Mouse (Mus musculus): Measurements from ENCODE around the gene Map7. TPM values are rescaled to one million over a fixed set of nuclear protein-coding genes. Genes with fewer than 3 reads are reported as not detected.
A peak's percentile ranks its signal among the peaks of the same experiment; 100 is the strongest.

Gene Map7
- polyA plus RNA-seq, 1 experiment from 2014 or later: 32.3 TPM

- under 1% methylated on average over 47 of the region's 54 CpGs for WGBS
- peak; percentile 85 for ATAC-seq (ENCODE audit: low FRiP score, low TSS enrichment)
These were observed 164.5 kb downstream of the Map7 start for GRCm38 (mm10) chr10:20312736-20313301.

GRCm38 (mm10) chr10:20313447-20313846 lies 165.2 kb downstream of the Map7 start:
- no peak overlapping the region for H3K27ac ChIP-seq (ENCODE audit: low read length)
- H3K36me3 ChIP-seq (ENCODE audit: insufficient read depth, low read length): peaks cover 5% of the 10 kb centered on the region; the same call in 1 of the 2 replicates
- WGBS: 41% methylated on average over 13 of the region's 13 CpGs
- peaks cover 14% of the 10 kb centered on the region for H3K4me1 ChIP-seq (ENCODE audit: insufficient read depth, low read length)
- H3K27me3 ChIP-seq (ENCODE audit: insufficient read depth, low read length): no peaks in the 10 kb centered on the region
- peak overlapping the region; percentile 95 for H3K9ac ChIP-seq (replicated peaks; ENCODE audit: low read length)
- H3K9me3 ChIP-seq (ENCODE audit: low read length): no peaks in the 10 kb centered on the region
- peak overlapping the region; percentile 68 for H3K4me2 ChIP-seq (replicated peaks; ENCODE audit: low read depth, low read length)
- H3K4me3 ChIP-seq (ENCODE audit: low read length): peak overlapping the region; percentile 87
- no peak for ATAC-seq (ENCODE audit: low FRiP score, low TSS enrichment)

More at GRCm38 (mm10) chr10:20312736-20313301, 164.5 kb downstream of the Map7 start:
- H3K9ac ChIP-seq (replicated peaks; ENCODE audit: low read length): peak overlapping the region; percentile 95
- no peaks in the 10 kb centered on the region for H3K27me3 ChIP-seq (ENCODE audit: insufficient read depth, low read length)
- H3K27ac ChIP-seq (ENCODE audit: low read length): peak overlapping the region; percentile 100
- no peaks in the 10 kb centered on the region for H3K36me3 ChIP-seq (ENCODE audit: insufficient read depth, low read length)
- H3K4me3 ChIP-seq (ENCODE audit: low read length): peak overlapping the region; percentile 87
- peaks cover 14% of the 10 kb centered on the region for H3K4me1 ChIP-seq (ENCODE audit: insufficient read depth, low read length)
- peak overlapping the region; percentile 68 for H3K4me2 ChIP-seq (replicated peaks; ENCODE audit: low read depth, low read length)
- H3K9me3 ChIP-seq (ENCODE audit: low read length): no peaks in the 10 kb centered on the region

GRCm38 (mm10) chr10:20313941-20314340 lies 165.7 kb downstream of the Map7 start:
- peak overlapping the region; percentile 87 for H3K4me3 ChIP-seq (ENCODE audit: low read length)
- peaks cover 14% of the 10 kb centered on the region for H3K4me1 ChIP-seq (ENCODE audit: insufficient read depth, low read length)
- whole genome bisulfite sequencing: 83% methylated on average over 4 of the region's 4 CpGs
- no peak overlapping the region for H3K9ac ChIP-seq (replicated peaks; ENCODE audit: low read length)
- peaks cover 9% of the 10 kb centered on the region for H3K36me3 ChIP-seq (ENCODE audit: insufficient read depth, low read length)
- H3K27ac ChIP-seq (ENCODE audit: low read length): no peak overlapping the region
- H3K9me3 ChIP-seq (ENCODE audit: low read length): no peaks in the 10 kb centered on the region
- no peaks in the 10 kb centered on the region for H3K27me3 ChIP-seq (ENCODE audit: insufficient read depth, low read length)
- ATAC-seq (ENCODE audit: low FRiP score, low TSS enrichment): no peak
- peak overlapping the region; percentile 68 for H3K4me2 ChIP-seq (replicated peaks; ENCODE audit: low read depth, low read length)

DNA sequence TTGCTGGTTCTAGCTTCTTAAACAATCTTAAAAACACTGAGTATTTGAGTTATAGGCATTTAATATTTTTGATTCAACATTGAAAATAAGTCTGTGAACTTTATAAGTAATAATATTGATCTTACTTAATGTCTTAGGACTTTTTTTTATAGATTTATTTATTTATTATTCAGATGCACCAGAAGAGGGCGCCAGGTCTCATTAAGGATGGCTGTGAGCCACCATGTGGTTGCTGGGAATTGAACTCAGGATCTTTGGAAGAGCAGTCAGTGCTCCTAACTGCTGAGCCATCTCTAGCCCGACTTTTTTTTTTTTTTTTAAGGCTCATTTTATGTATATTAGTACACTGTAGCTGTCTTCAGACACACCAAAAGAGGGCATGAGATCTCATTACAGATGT lies 166.5 kb downstream of the Map7 start:
- 62% methylated on average over 2 of the region's 2 CpGs for WGBS
- ATAC-seq (ENCODE audit: low FRiP score, low TSS enrichment): no peak
- H3K27me3 ChIP-seq (ENCODE audit: insufficient read depth, low read length): no peaks in the 10 kb centered on the region
- peaks cover 14% of the 10 kb centered on the region for H3K4me1 ChIP-seq (ENCODE audit: insufficient read depth, low read length)
- no peak overlapping the region for H3K27ac ChIP-seq (ENCODE audit: low read length)
- H3K36me3 ChIP-seq (ENCODE audit: insufficient read depth, low read length): peaks cover 15% of the 10 kb centered on the region
- no peak overlapping the region for H3K4me3 ChIP-seq (ENCODE audit: low read length)
- H3K9me3 ChIP-seq (ENCODE audit: low read length): no peaks in the 10 kb centered on the region
- H3K9ac ChIP-seq (replicated peaks; ENCODE audit: low read length): no peak overlapping the region
- no peak overlapping the region for H3K4me2 ChIP-seq (replicated peaks; ENCODE audit: low read depth, low read length)

DNA sequence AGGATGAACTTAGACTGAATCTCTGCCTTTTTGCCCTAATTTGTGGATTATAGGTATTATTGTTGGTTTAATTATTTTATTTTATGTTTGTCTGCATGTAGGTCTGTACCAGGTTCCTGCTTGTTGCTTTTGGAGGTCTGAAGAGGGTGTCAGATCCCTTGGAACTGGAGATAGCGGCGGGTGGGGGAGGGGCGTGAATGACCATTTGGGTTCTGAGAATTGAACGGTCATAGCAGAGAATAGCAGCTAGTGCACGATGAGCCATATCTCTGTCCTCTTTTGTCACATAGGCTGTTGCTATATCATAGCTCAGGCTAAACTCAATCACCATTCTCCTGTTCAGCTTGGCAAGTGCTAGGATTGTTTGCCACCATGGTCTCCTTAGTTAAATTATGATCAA lies 169.2 kb downstream of the Map7 start:
- no peaks in the 10 kb centered on the region for H3K27me3 ChIP-seq (ENCODE audit: insufficient read depth, low read length)
- H3K36me3 ChIP-seq (ENCODE audit: insufficient read depth, low read length): peaks cover 20% of the 10 kb centered on the region
- H3K4me2 ChIP-seq (replicated peaks; ENCODE audit: low read depth, low read length): no peak overlapping the region
- H3K9ac ChIP-seq (replicated peaks; ENCODE audit: low read length): no peak overlapping the region
- no peak overlapping the region for H3K27ac ChIP-seq (ENCODE audit: low read length)
- no peak for ATAC-seq (ENCODE audit: low FRiP score, low TSS enrichment)
- no peaks in the 10 kb centered on the region for H3K9me3 ChIP-seq (ENCODE audit: low read length)
- 65% methylated on average over 5 of the region's 5 CpGs for WGBS
- peaks cover 9% of the 10 kb centered on the region for H3K4me1 ChIP-seq (ENCODE audit: insufficient read depth, low read length)
- H3K4me3 ChIP-seq (ENCODE audit: low read length): no peak overlapping the region

- no peak for ATAC-seq (ENCODE audit: low FRiP score, low TSS enrichment)
- H3K9ac ChIP-seq (replicated peaks; ENCODE audit: low read length): no peak overlapping the region
- peaks cover 45% of the 10 kb centered on the region for H3K36me3 ChIP-seq (ENCODE audit: insufficient read depth, low read length)
- H3K4me1 ChIP-seq (ENCODE audit: insufficient read depth, low read length): no peaks in the 10 kb centered on the region
- H3K4me3 ChIP-seq (ENCODE audit: low read length): no peak overlapping the region
- no peaks in the 10 kb centered on the region for H3K27me3 ChIP-seq (ENCODE audit: insufficient read depth, low read length)
- no peak overlapping the region for H3K4me2 ChIP-seq (replicated peaks; ENCODE audit: low read depth, low read length)
- H3K9me3 ChIP-seq (ENCODE audit: low read length): no peaks in the 10 kb centered on the region
- no peak overlapping the region for H3K27ac ChIP-seq (ENCODE audit: low read length)
These were observed 178.0 kb downstream of the Map7 start for GRCm38 (mm10) chr10:20326226-20326625.

Small RNA genes lying within 50 kb of the gene (microRNA-seq; reads per million reads assigned to microRNA genes)
- gene Mir6413: not detected

Other genes with a start within 250 kb of the Map7 start
- 39.1 and 40.4 TPM in 2 replicates for gene Pex7, start 240.8 kb upstream of the Map7 start, polyA plus RNA-seq (2015; fragmentation: Nextera tagmentation; extraction: Ambion mirVana)
- gene Map3k5, start 214.0 kb upstream of the Map7 start, polyA plus RNA-seq (2015; fragmentation: Nextera tagmentation; extraction: Ambion mirVana): 2.4 and 3.0 TPM in 2 replicates
- gene Bclaf1, start 164.0 kb downstream of the Map7 start, polyA plus RNA-seq (2015; fragmentation: Nextera tagmentation; extraction: Ambion mirVana): 123 and 137 TPM in 2 replicates
- 1.7 and 2.9 TPM in 2 replicates for gene Mtfr2, start 199.3 kb downstream of the Map7 start, polyA plus RNA-seq (2015; fragmentation: Nextera tagmentation; extraction: Ambion mirVana)

Data from kidney, embryonic 16.5 days (tissue).